Mouse (Mus musculus): ENCODE data around the gene Dact2.

The Dact2 gene

GRCm38 (mm10) chr17:14204061-14204460 lies at the start of gene Dact2:
Gene Dact2 (minus strand): TSS chr17:14204304.
- DNase-seq (ENCODE audit: low read depth in 1 of 2, low spot score in 2 of 2) = no peak

GRCm38 (mm10) chr17:14252456-14252855 lies 48.4 kb upstream of the Dact2 start:
- DNase-seq (ENCODE audit: low read depth in 1 of 2, low spot score in 2 of 2) = no peak

GRCm38 (mm10) chr17:14250401-14250800 lies 46.3 kb upstream of the Dact2 start:
- no peak for DNase-seq (ENCODE audit: low read depth in 1 of 2, low spot score in 2 of 2)

GRCm38 (mm10) chr17:14249595-14249994 lies 45.5 kb upstream of the Dact2 start:
- no peak for DNase-seq (ENCODE audit: low read depth in 1 of 2, low spot score in 2 of 2)

GRCm38 (mm10) chr17:14247931-14248330 lies 43.8 kb upstream of the Dact2 start:
- no peak for DNase-seq (ENCODE audit: low read depth in 1 of 2, low spot score in 2 of 2)

GRCm38 (mm10) chr17:14246266-14246665 lies 42.2 kb upstream of the Dact2 start:
- no peak for DNase-seq (ENCODE audit: low read depth in 1 of 2, low spot score in 2 of 2)

GRCm38 (mm10) chr17:14244195-14244965 lies 40.3 kb upstream of the Dact2 start:
- no peak for DNase-seq (ENCODE audit: low read depth in 1 of 2, low spot score in 2 of 2)

GRCm38 (mm10) chr17:14242634-14243033 lies 38.5 kb upstream of the Dact2 start:
- no peak for DNase-seq (ENCODE audit: low read depth in 1 of 2, low spot score in 2 of 2)

- DNase-seq (ENCODE audit: low read depth in 1 of 2, low spot score in 2 of 2) = no peak
Measured at GRCm38 (mm10) chr17:14239960-14240359, 35.9 kb upstream of the Dact2 start.

- DNase-seq (ENCODE audit: low read depth in 1 of 2, low spot score in 2 of 2) = no peak
Measured at GRCm38 (mm10) chr17:14237134-14237533, 33.0 kb upstream of the Dact2 start.

GRCm38 (mm10) chr17:14234774-14235389 lies 30.8 kb upstream of the Dact2 start:
- DNase-seq (ENCODE audit: low read depth in 1 of 2, low spot score in 2 of 2) = no peak

- no peak for DNase-seq (ENCODE audit: low read depth in 1 of 2, low spot score in 2 of 2)
Measured at GRCm38 (mm10) chr17:14233658-14234057, 29.6 kb upstream of the Dact2 start.

GRCm38 (mm10) chr17:14232629-14233028 lies 28.5 kb upstream of the Dact2 start:
- DNase-seq (ENCODE audit: low read depth in 1 of 2, low spot score in 2 of 2) = no peak

- no peak for DNase-seq (ENCODE audit: low read depth in 1 of 2, low spot score in 2 of 2)
Measured at GRCm38 (mm10) chr17:14230698-14231430, 26.8 kb upstream of the Dact2 start.

- no peak for DNase-seq (ENCODE audit: low read depth in 1 of 2, low spot score in 2 of 2)
Measured at GRCm38 (mm10) chr17:14228381-14228780, 24.3 kb upstream of the Dact2 start.

GRCm38 (mm10) chr17:14227601-14228000 lies 23.5 kb upstream of the Dact2 start:
- no peak for DNase-seq (ENCODE audit: low read depth in 1 of 2, low spot score in 2 of 2)

- no peak for DNase-seq (ENCODE audit: low read depth in 1 of 2, low spot score in 2 of 2)
Measured at GRCm38 (mm10) chr17:14226778-14227177, 22.7 kb upstream of the Dact2 start.

- DNase-seq (ENCODE audit: low read depth in 1 of 2, low spot score in 2 of 2) = no peak
Measured at GRCm38 (mm10) chr17:14225982-14226652, 22.0 kb upstream of the Dact2 start.

- DNase-seq (ENCODE audit: low read depth in 1 of 2, low spot score in 2 of 2) = no peak
Measured at GRCm38 (mm10) chr17:14221893-14222615, 17.9 kb upstream of the Dact2 start.

GRCm38 (mm10) chr17:14220606-14221202 lies 16.6 kb upstream of the Dact2 start:
- DNase-seq (ENCODE audit: low read depth in 1 of 2, low spot score in 2 of 2) = no peak
